Mouse (Mus musculus) G1E (cell line): ENCODE measurements around the gene Trcg1.

Experiments
- CTCF ChIP-seq: IDR thresholded peaks from 2 replicates; pipeline ENCODE4 v1.5.1; 2012; ENCODE audit warnings: low read depth, low read length, inconsistent platforms, mixed read lengths
- GATA1 ChIP-seq: IDR thresholded peaks from 2 replicates; pipeline ENCODE4 v1.6.1; 2012; ENCODE audit warnings: borderline replicate concordance, low read length, inconsistent platforms, mixed read lengths
- TAL1 ChIP-seq: conservative IDR thresholded peaks from 2 replicates; pipeline ENCODE4 v1.6.1; 2012; ENCODE audit warnings: low read depth, low read length, inconsistent platforms, mixed read lengths

DNA sequence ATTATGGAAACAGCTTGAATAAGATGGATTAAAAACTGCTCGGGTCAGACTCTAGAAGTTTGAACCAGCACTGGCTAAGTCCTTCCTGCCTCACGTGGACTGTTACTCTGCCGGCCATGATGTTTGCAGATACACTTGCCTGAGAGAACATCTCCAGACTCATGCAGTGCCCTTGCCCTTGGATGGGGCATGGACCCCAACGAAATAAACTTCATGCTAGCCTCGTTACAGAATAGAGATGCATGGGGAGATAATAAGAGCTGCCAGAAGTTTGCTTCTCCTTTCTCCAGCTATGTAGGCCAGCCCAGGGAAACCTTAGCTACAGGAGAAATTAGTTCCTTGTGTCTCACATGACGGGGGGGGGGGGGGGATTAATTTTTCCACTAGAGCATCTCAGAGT is 21.9 kb upstream of the Trcg1 start:
- no peak for TF ChIP-seq CTCF
- no peak for TF ChIP-seq GATA1
- TF ChIP-seq TAL1 = no peak
